Mouse (Mus musculus) heart, adult 2 months (tissue): ENCODE measurements around the gene Rps6kc1.

Experiments used
- CTCF ChIP-seq: fragments of 200-600 bp; IDR thresholded peaks from 2 replicates; pipeline ENCODE4 v1.8.1; 2022; ENCODE audit warnings: antibody characterized with exemption, mild to moderate bottlenecking, moderate library complexity
- EP300 ChIP-seq: fragments of 200-500 bp; IDR thresholded peaks from 2 replicates; pipeline ENCODE4 v1.6.1; 2011; ENCODE audit warnings: low read depth, low read length, control low read depth; ENCODE audit not compliant: insufficient read depth
- POLR2A ChIP-seq: fragments of 200-500 bp; IDR thresholded peaks from 2 replicates; pipeline ENCODE4 v1.6.1; 2011; ENCODE audit warnings: mild to moderate bottlenecking, low read depth, low read length, control low read depth; ENCODE audit not compliant: insufficient read depth

GRCm38 (mm10) chr1:190848676-190849075, 62.9 kb downstream of the Rps6kc1 start:
- TF ChIP-seq POLR2A (no peak), CTCF (no peak), EP300 (no peak)
